28 mouse cellular contexts compared by ENCODE assay signal in genomic region chr5:104150196-104150595, GRCm38 (mm10). TPM values are rescaled to one million over a fixed set of nuclear protein-coding genes. Genes with fewer than 3 reads are reported as not detected.
DNase-seq lines count a peak whose midpoint lies in the region; TF ChIP-seq lines count a peak whose summit lies in the region.
"Had no signal": no experiment of that assay in that cellular context is flagged by ENCODE, and none has a peak within 500 bp of the region (broad histone marks: within the 10 kb centered on the region; RNA-seq: fewer than 3 reads in every experiment).

No protein-coding gene starts in this region.

- TF ChIP-seq CTCF in gastrocnemius, adult 2 months (IDR thresholded peaks at IDR 0.05) = no peak

- intact Hi-C loops in gastrocnemius, adult 2 months (cut with DNase I) = no loop called here
- intact Hi-C loops in gastrocnemius, postnatal 14 days (cut with DNase I; ENCODE audit: low total_unique reads) = no loop called here

- H3K27ac ChIP-seq in gastrocnemius, adult 2 months = peak overlapping the region; percentile 71
- H3K27ac ChIP-seq: embryonic facial prominence, embryonic 10.5 days; embryonic facial prominence, embryonic 13.5 days; forebrain, embryonic 12.5 days; forebrain, embryonic 15.5 days; heart, embryonic 10.5 days; heart, embryonic 13.5 days; hindbrain, embryonic 15.5 days had no signal

- no peak for DNase-seq in gastrocnemius, adult 2 months
- no peak for DNase-seq in gastrocnemius, postnatal 14 days
- peak; percentile 62 for DNase-seq in adrenal gland, adult 8-10 months
- peak; percentile 30 for DNase-seq in adrenal gland, postnatal 25 days
- no peak for DNase-seq in spleen, postnatal 36 days (ENCODE audit: low spot score in 2 of 2)
- no peak for DNase-seq in ovary, postnatal 14 days (ENCODE audit: low spot score)
- DNase-seq: B cell, adult 2 months; cerebellum, adult 11-12 months; cerebellum, adult 8-10 months; cerebellum, postnatal 10 days; cerebellum, postnatal 36 days; embryo, embryonic 11 days; gastrocnemius, postnatal 10 days; heart, adult 18-20 months; heart, postnatal 14 days; heart, postnatal 4 days; kidney, adult 8-10 months had no signal

- no peak overlapping the region for H3K4me3 ChIP-seq in gastrocnemius, adult 2 months
- H3K4me3 ChIP-seq: embryonic facial prominence, embryonic 10.5 days; embryonic facial prominence, embryonic 13.5 days; erythroblast, embryonic 14.5 days; forebrain, embryonic 12.5 days; forebrain, embryonic 15.5 days; heart, embryonic 10.5 days; heart, embryonic 13.5 days; hindbrain, embryonic 15.5 days had no signal

RNA-seq across cellular contexts. Expression of gene Dspp, which starts 20.3 kb away (rescaled TPM):
- total RNA-seq in gastrocnemius, adult 2 months (2021) = not detected
- total RNA-seq in gastrocnemius, postnatal 14 days (2021) = not detected
- total RNA-seq in adrenal gland, adult 8-10 months (2022) = not detected
- not detected in 2 replicates for total RNA-seq in adrenal gland, postnatal 25 days (2021)
- total RNA-seq: CH12.LX; gastrocnemius, postnatal 10 days; gastrocnemius, postnatal 4 days; heart, adult 18-20 months; heart, postnatal 14 days; heart, postnatal 4 days had no signal

RNA-seq across cellular contexts. Expression of gene Sparcl1, which starts 36.7 kb away (rescaled TPM):
- 100 to 1,000 TPM in 1 of 2 experiments, 10 to 100 TPM in 1; 83.5 to 151 TPM for total RNA-seq in gastrocnemius, adult 2 months (2021)
- 100 to 1,000 TPM; 243 to 252 TPM for total RNA-seq in gastrocnemius, postnatal 14 days (2021)
- total RNA-seq in adrenal gland, adult 8-10 months (2022) = 10 to 100 TPM; 33.3 to 48.7 (median 41.3) TPM
- total RNA-seq in adrenal gland, postnatal 25 days (2021) = 24.7 and 25.0 TPM in 2 replicates
- total RNA-seq: CH12.LX, G1E had no signal

RNA-seq across cellular contexts. Expression of gene Dmp1, which starts 52.2 kb away (rescaled TPM):
- under 1 TPM; 0.42 to 0.99 TPM for total RNA-seq in gastrocnemius, adult 2 months (2021)
- 1 to 10 TPM; 2.7 to 4.2 TPM for total RNA-seq in gastrocnemius, postnatal 14 days (2021)
- under 1 TPM in 2 of 4 experiments, not detected in 2; 0.10 to 0.12 TPM for total RNA-seq in adrenal gland, adult 8-10 months (2022)
- not detected in 2 replicates for total RNA-seq in adrenal gland, postnatal 25 days (2021)
- total RNA-seq: heart, adult 18-20 months; heart, postnatal 14 days; heart, postnatal 4 days had no signal

Comparison
In these comparisons a context has a peak if more than half of its experiments do, and no peak if none do; other contexts are left out.
1. DNase-seq: peak in adrenal gland, adult 8-10 months (single experiment) and adrenal gland, postnatal 25 days (single experiment); none in gastrocnemius, adult 2 months (single experiment), gastrocnemius, postnatal 14 days (single experiment), spleen, postnatal 36 days (0 of 2) and ovary, postnatal 14 days (single experiment).